Mouse (Mus musculus): ENCODE measurements at regions not wholly inside any gene's neighbourhood (a gene's known extent, or its start where the extent isn't known, plus 50 kb on each side); places are given as distances from the start of the nearest gene placed in this dataset.

- TF ChIP-seq CTCF (IDR thresholded peaks at IDR 0.05; ENCODE audit: low read depth) (no peak), EP300 (optimal IDR thresholded peaks at IDR 0.05) (no peak)
Measured at GRCm38 (mm10) chr1:75935866-75936265, 389.8 kb downstream of the Slc4a3 start.

All from stomach, postnatal 0 days (tissue).